Mouse (Mus musculus): ENCODE data around the gene Hspb2. TPM values are rescaled to one million over a fixed set of nuclear protein-coding genes. Genes with fewer than 3 reads are reported as not detected.

Hspb2 gene
- 61.2 and 79.5 TPM in 2 replicates for polyA plus RNA-seq (2015; fragmentation: Nextera tagmentation; extraction: Ambion mirVana)

GRCm38 (mm10) chr9:50752054-50752602, at the start of gene Hspb2:
Hspb2 (minus strand) TSS chr9:50752354.
- H3K27ac ChIP-seq (replicated peaks) = peak within 1 kb of the TSS; percentile 68
- no peak within 1 kb of the TSS for H3K9ac ChIP-seq

GRCm38 (mm10) chr9:50800985-50801384, 48.8 kb upstream of the Hspb2 start:
- Histone ChIP-seq H3K9me3 (replicated peaks) (no peaks in the 10 kb centered on the region), H3K36me3 (peaks cover 50% of the 10 kb centered on the region), H3K27ac (replicated peaks) (no peak overlapping the region), H3K27me3 (no peaks in the 10 kb centered on the region), H3K9ac (no peak overlapping the region), H3K4me1 (no peaks in the 10 kb centered on the region), H3K4me2 (replicated peaks) (no peak overlapping the region), H3K4me3 (replicated peaks) (no peak overlapping the region)
- no peak for ATAC-seq (ENCODE audit: insufficient number of reproducible peaks, low FRiP score, low TSS enrichment, low read depth)
- WGBS = 59% methylated on average over 2 of the region's 2 CpGs

More at GRCm38 (mm10) chr9:50752054-50752602, at the start of gene Hspb2:
- Histone ChIP-seq H3K4me2 (replicated peaks) (peak within 1 kb of the TSS; percentile 28), H3K36me3 (no peaks in the 10 kb centered on the region), H3K4me1 (peaks cover 21% of the 10 kb centered on the region), H3K9me3 (replicated peaks) (no peaks in the 10 kb centered on the region), H3K27me3 (no peaks in the 10 kb centered on the region), H3K4me3 (replicated peaks) (peak within 1 kb of the TSS; percentile 21)
- peak; percentile 77 for ATAC-seq (ENCODE audit: insufficient number of reproducible peaks, low FRiP score, low TSS enrichment, low read depth)
- 53% methylated on average over 14 of the region's 14 CpGs for WGBS

- no peak for ATAC-seq (ENCODE audit: insufficient number of reproducible peaks, low FRiP score, low TSS enrichment, low read depth)
- H3K4me3 ChIP-seq (replicated peaks) = no peak overlapping the region
- H3K27me3 ChIP-seq = no peaks in the 10 kb centered on the region
- no peaks in the 10 kb centered on the region for H3K4me1 ChIP-seq
- no peak overlapping the region for H3K4me2 ChIP-seq (replicated peaks)
- no peaks in the 10 kb centered on the region for H3K9me3 ChIP-seq (replicated peaks)
- H3K36me3 ChIP-seq = peaks cover 49% of the 10 kb centered on the region
- H3K27ac ChIP-seq (replicated peaks) = no peak overlapping the region
- H3K9ac ChIP-seq = no peak overlapping the region
- 78% methylated on average over 5 of the region's 5 CpGs for WGBS
These were observed 46.2 kb upstream of the Hspb2 start for GRCm38 (mm10) chr9:50798368-50798767.

GRCm38 (mm10) chr9:50797641-50798040, 45.5 kb upstream of the Hspb2 start:
- no peak overlapping the region for H3K27ac ChIP-seq (replicated peaks)
- peaks cover 45% of the 10 kb centered on the region for H3K36me3 ChIP-seq

GRCm38 (mm10) chr9:50796776-50797175, 44.6 kb upstream of the Hspb2 start:
- Histone ChIP-seq H3K4me2 (replicated peaks) (no peak overlapping the region), H3K27me3 (no peaks in the 10 kb centered on the region), H3K36me3 (peaks cover 46% of the 10 kb centered on the region), H3K9me3 (replicated peaks) (no peaks in the 10 kb centered on the region), H3K9ac (no peak overlapping the region), H3K27ac (replicated peaks) (no peak overlapping the region), H3K4me3 (replicated peaks) (no peak overlapping the region), H3K4me1 (no peaks in the 10 kb centered on the region)
- WGBS = 89% methylated on average over 8 of the region's 8 CpGs
- ATAC-seq (ENCODE audit: insufficient number of reproducible peaks, low FRiP score, low TSS enrichment, low read depth) = no peak

More at GRCm38 (mm10) chr9:50797641-50798040, 45.5 kb upstream of the Hspb2 start:
- no peaks in the 10 kb centered on the region for H3K9me3 ChIP-seq (replicated peaks)
- no peaks in the 10 kb centered on the region for H3K27me3 ChIP-seq
- no peak overlapping the region for H3K9ac ChIP-seq
- no peaks in the 10 kb centered on the region for H3K4me1 ChIP-seq
- H3K4me3 ChIP-seq (replicated peaks) = no peak overlapping the region
- H3K4me2 ChIP-seq (replicated peaks) = no peak overlapping the region
- WGBS = 93% methylated on average over 7 of the region's 7 CpGs
- no peak for ATAC-seq (ENCODE audit: insufficient number of reproducible peaks, low FRiP score, low TSS enrichment, low read depth)

- Histone ChIP-seq H3K36me3 (peaks cover 50% of the 10 kb centered on the region), H3K27ac (replicated peaks) (no peak overlapping the region), H3K9me3 (replicated peaks) (no peaks in the 10 kb centered on the region), H3K9ac (no peak overlapping the region), H3K4me2 (replicated peaks) (no peak overlapping the region), H3K27me3 (no peaks in the 10 kb centered on the region), H3K4me1 (no peaks in the 10 kb centered on the region), H3K4me3 (replicated peaks) (no peak overlapping the region)
- ATAC-seq (ENCODE audit: insufficient number of reproducible peaks, low FRiP score, low TSS enrichment, low read depth) = no peak
- 84% methylated on average over 3 of the region's 3 CpGs for WGBS
These were observed 43.1 kb upstream of the Hspb2 start for GRCm38 (mm10) chr9:50795266-50795665.

- Histone ChIP-seq H3K4me2 (replicated peaks) (no peak overlapping the region), H3K9ac (no peak overlapping the region), H3K9me3 (replicated peaks) (no peaks in the 10 kb centered on the region), H3K4me1 (no peaks in the 10 kb centered on the region), H3K4me3 (replicated peaks) (no peak overlapping the region), H3K27me3 (no peaks in the 10 kb centered on the region), H3K36me3 (peaks cover 71% of the 10 kb centered on the region), H3K27ac (replicated peaks) (no peak overlapping the region)
- 78% methylated on average over 2 of the region's 2 CpGs for WGBS
- ATAC-seq (ENCODE audit: insufficient number of reproducible peaks, low FRiP score, low TSS enrichment, low read depth) = no peak
These were observed 30.0 kb upstream of the Hspb2 start for GRCm38 (mm10) chr9:50782155-50782554.

GRCm38 (mm10) chr9:50776162-50776760, 24.1 kb upstream of the Hspb2 start:
- peak overlapping the region; percentile 71 for H3K4me2 ChIP-seq (replicated peaks)
- H3K4me1 ChIP-seq = peaks cover 18% of the 10 kb centered on the region
- peak overlapping the region; percentile 87; the same call in 1 of the 2 replicates for H3K27ac ChIP-seq (replicated peaks)
- H3K27me3 ChIP-seq = no peaks in the 10 kb centered on the region
- peaks cover 26% of the 10 kb centered on the region for H3K36me3 ChIP-seq
- no peaks in the 10 kb centered on the region for H3K9me3 ChIP-seq (replicated peaks)
- H3K9ac ChIP-seq = peak overlapping the region; percentile 69
- 56% methylated on average over 11 of the region's 11 CpGs for WGBS
- H3K4me3 ChIP-seq (replicated peaks) = peak overlapping the region; percentile 73
- ATAC-seq (ENCODE audit: insufficient number of reproducible peaks, low FRiP score, low TSS enrichment, low read depth) = no peak

GRCm38 (mm10) chr9:50775662-50776126, 23.5 kb upstream of the Hspb2 start:
- Histone ChIP-seq H3K4me1 (peaks cover 18% of the 10 kb centered on the region), H3K4me2 (replicated peaks) (peak overlapping the region; percentile 71), H3K4me3 (replicated peaks) (peak overlapping the region; percentile 73), H3K27me3 (no peaks in the 10 kb centered on the region), H3K36me3 (peaks cover 22% of the 10 kb centered on the region), H3K9me3 (replicated peaks) (no peaks in the 10 kb centered on the region), H3K27ac (replicated peaks) (peak overlapping the region; percentile 87), H3K9ac (peak overlapping the region; percentile 69)
- under 1% methylated on average over 30 of the region's 30 CpGs for WGBS
- peak; percentile 41 for ATAC-seq (ENCODE audit: insufficient number of reproducible peaks, low FRiP score, low TSS enrichment, low read depth)

GRCm38 (mm10) chr9:50774991-50775612, 22.9 kb upstream of the Hspb2 start, which contains the start of the genes Alg9 and 1110032A03Rik:
Alg9 (plus strand) TSS chr9:50775019.
1110032A03Rik (minus strand) TSS chr9:50775520.
- H3K4me3 ChIP-seq (replicated peaks) = peak within 1 kb of the TSS; percentile 73
- peaks cover 18% of the 10 kb centered on the region for H3K36me3 ChIP-seq
- peak within 1 kb of the TSS; percentile 87 for H3K27ac ChIP-seq (replicated peaks)
- 0% methylated on average over 48 of the region's 51 CpGs for WGBS
- H3K27me3 ChIP-seq = no peaks in the 10 kb centered on the region
- peaks cover 18% of the 10 kb centered on the region for H3K4me1 ChIP-seq
- H3K9ac ChIP-seq = peak within 1 kb of the TSS; percentile 69
- peak; percentile 79 for ATAC-seq (ENCODE audit: insufficient number of reproducible peaks, low FRiP score, low TSS enrichment, low read depth)
- H3K4me2 ChIP-seq (replicated peaks) = peak within 1 kb of the TSS; percentile 71
- H3K9me3 ChIP-seq (replicated peaks) = no peaks in the 10 kb centered on the region

GRCm38 (mm10) chr9:50774026-50774462, 21.9 kb upstream of the Hspb2 start:
- H3K4me2 ChIP-seq (replicated peaks) = peak overlapping the region; percentile 71
- no peaks in the 10 kb centered on the region for H3K27me3 ChIP-seq
- H3K36me3 ChIP-seq = peaks cover 7% of the 10 kb centered on the region; the same call in 1 of the 2 replicates
- ATAC-seq (ENCODE audit: insufficient number of reproducible peaks, low FRiP score, low TSS enrichment, low read depth) = no peak
- H3K4me3 ChIP-seq (replicated peaks) = peak overlapping the region; percentile 73
- H3K9me3 ChIP-seq (replicated peaks) = no peaks in the 10 kb centered on the region
- 61% methylated on average over 4 of the region's 4 CpGs for WGBS
- no peak overlapping the region for H3K9ac ChIP-seq
- peaks cover 24% of the 10 kb centered on the region for H3K4me1 ChIP-seq
- no peak overlapping the region for H3K27ac ChIP-seq (replicated peaks)

All from embryonic facial prominence, embryonic 15.5 days (tissue).